Mouse (Mus musculus) bone marrow macrophage, adult 2 months (primary cell): ENCODE data around the gene Cul5.

Experiments
- CTCF ChIP-seq: IDR thresholded peaks from 2 replicates; pipeline ENCODE4 v1.5.1; 2012; ENCODE audit warnings: low read depth, mild to moderate bottlenecking, low read length, moderate library complexity
- POLR2A ChIP-seq: IDR thresholded peaks from 2 replicates; pipeline ENCODE4 v1.6.1; 2012; ENCODE audit warnings: mild to moderate bottlenecking, low read depth, low read length, borderline replicate concordance

- no peak for TF ChIP-seq CTCF
- no peak for TF ChIP-seq POLR2A
Measured at GRCm38 (mm10) chr9:53615246-53615645, 54.6 kb downstream of the Cul5 start.
